Mouse (Mus musculus) kidney, postnatal 0 days (tissue): Measurements from ENCODE around the gene Gm7138. TPM values are rescaled to one million over a fixed set of nuclear protein-coding genes. Genes with fewer than 3 reads are reported as not detected.
"Not testable (repeated sequence)": the region's sequence is repeated elsewhere in the genome, so short reads cannot be mapped to it uniquely, and the experiment has no call there.

Source experiments
- ATAC-seq: fragments of 200-750 bp; cut with Nextera tagmentation; replicated peaks from 2 replicates; pipeline ENCODE4 v1.8.0; 2017; ENCODE audit warnings: low read depth, moderate number of reproducible peaks, moderate TSS enrichment, moderate library complexity; ENCODE audit not compliant: low FRiP score
- DNase-seq: peaks from one replicate; pipeline ENCODE4 v3.0.0-alpha.2; 2016; ENCODE audit warnings: low spot score
- H3K27ac ChIP-seq: fragments of 300-500 bp; sonication (generic); 2 replicates; pipeline ENCODE4 v1.5.1; 2014; ENCODE audit warnings: mild to moderate bottlenecking
- H3K27me3 ChIP-seq: fragments of 300-500 bp; sonication (generic); 2 replicates; pipeline ENCODE4 v1.6.1; 2014; ENCODE audit warnings: low read length, mixed read lengths; ENCODE audit not compliant: insufficient read depth
- H3K36me3 ChIP-seq: fragments of 300-500 bp; sonication (generic); 2 replicates; pipeline ENCODE4 v1.6.1; 2014; ENCODE audit warnings: low read length, mixed read lengths; ENCODE audit not compliant: insufficient read depth
- H3K4me1 ChIP-seq: fragments of 300-500 bp; sonication (generic); replicated peaks from 2 replicates; pipeline ENCODE4 v1.6.1; 2014; ENCODE audit warnings: antibody characterized with exemption, low read length, mixed read lengths; ENCODE audit not compliant: insufficient read depth
- H3K4me2 ChIP-seq: fragments of 300-500 bp; sonication (generic); 2 replicates; pipeline ENCODE4 v1.6.1; 2014; ENCODE audit warnings: mild to moderate bottlenecking, low read length, moderate library complexity, mixed read lengths
- H3K4me3 ChIP-seq: fragments of 300-500 bp; sonication (generic); replicated peaks from 2 replicates; pipeline ENCODE4 v1.5.1; 2014; ENCODE audit warnings: low read depth, low read length
- H3K9ac ChIP-seq: fragments of 300-500 bp; sonication (generic); 2 replicates; pipeline ENCODE4 v1.6.1; 2014; ENCODE audit warnings: low read depth, low read length
- H3K9me3 ChIP-seq: fragments of 300-500 bp; sonication (generic); replicated peaks from 2 replicates; pipeline ENCODE4 v1.6.1; 2016; ENCODE audit warnings: low read length, inconsistent platforms, mixed read lengths
- CTCF ChIP-seq: IDR thresholded peaks from 2 replicates; pipeline ENCODE4 v1.5.1; 2016; ENCODE audit warnings: antibody characterized with exemption, low read depth, mild to moderate bottlenecking, moderate library complexity
- WGBS: fragments of 180-500 bp; shearing (Covaris S2); extraction: QIAGEN DNeasy Blood & Tissue Kit; methylation state at CpG from one replicate; pipeline ENCODE4 v1.1.7; 2014; 5-methylcytosine and 5-hydroxymethylcytosine counted together
- polyA plus RNA-seq: library from polyadenylated mRNA; unstranded; fragments of >200 nt; fragmentation: Nextera tagmentation; extraction: Ambion mirVana; gene quantifications from 2 replicates; pipeline ENCODE4 v1.2.1, GENCODE M21; 2015

Gm7138 gene
- polyA plus RNA-seq = not detected in 2 replicates

DNA sequence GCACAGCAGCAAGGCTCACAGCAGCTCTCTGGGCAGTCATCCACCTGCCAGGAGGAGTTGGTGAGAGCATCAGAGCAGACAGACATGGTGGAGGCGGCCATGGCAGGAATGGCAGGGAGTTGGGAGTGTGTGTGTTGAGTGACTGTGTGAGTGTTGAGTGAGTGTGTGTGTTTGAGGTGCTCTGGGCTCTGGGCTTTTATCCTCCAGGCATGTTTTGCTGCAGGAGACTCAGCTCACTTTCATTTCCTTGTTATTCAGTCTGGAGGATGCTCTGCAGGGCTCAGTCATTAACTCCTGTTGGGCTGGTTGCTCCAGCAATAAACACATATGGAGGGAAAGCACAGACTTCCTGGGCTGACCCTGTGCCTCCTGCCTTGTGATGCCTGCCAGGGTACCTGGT, at the start of gene Gm7138:
TSS of gene Gm7138 (minus strand) at position 101 of the 400 bp plus-strand sequence.
- H3K9ac ChIP-seq, H3K4me2 ChIP-seq, H3K4me1 ChIP-seq, H3K27ac ChIP-seq, H3K9me3 ChIP-seq, ATAC-seq, H3K4me3 ChIP-seq, DNase-seq, H3K27me3 ChIP-seq, H3K36me3 ChIP-seq: not testable (repeated sequence)
- 75% methylated on average over 1 of the region's 1 CpGs for WGBS

DNA sequence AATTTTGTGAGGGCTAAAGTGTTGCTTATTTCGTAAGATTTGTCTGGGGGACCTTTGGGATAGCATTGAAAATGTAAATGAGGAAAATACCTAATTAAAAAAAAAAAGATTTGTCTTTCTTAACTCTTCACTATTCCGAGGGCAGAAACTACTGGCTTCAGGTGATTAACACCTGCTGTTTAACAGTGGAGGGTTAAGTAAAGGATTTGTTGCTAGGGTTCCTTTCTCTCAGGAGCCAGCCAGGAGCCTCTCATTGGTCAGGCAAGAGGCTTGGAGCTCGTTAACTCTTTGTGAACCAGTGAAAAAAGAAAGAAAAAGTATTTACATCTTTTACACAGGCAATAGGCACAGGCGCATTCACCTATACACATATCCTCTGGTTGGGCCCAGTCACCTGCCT, 42.5 kb upstream of the Gm7138 start:
- Histone ChIP-seq H3K4me3 (no peak overlapping the region), H3K9ac (no peak overlapping the region), H3K4me1 (no peaks in the 10 kb centered on the region), H3K9me3 (no peaks in the 10 kb centered on the region), H3K4me2 (no peak overlapping the region), H3K27me3 (no peaks in the 10 kb centered on the region), H3K27ac (no peak overlapping the region), H3K36me3 (no peaks in the 10 kb centered on the region)
- 42% methylated on average over 4 of the region's 4 CpGs for WGBS
- no peak for DNase-seq
- ATAC-seq = no peak
- no peak for TF ChIP-seq CTCF

DNA sequence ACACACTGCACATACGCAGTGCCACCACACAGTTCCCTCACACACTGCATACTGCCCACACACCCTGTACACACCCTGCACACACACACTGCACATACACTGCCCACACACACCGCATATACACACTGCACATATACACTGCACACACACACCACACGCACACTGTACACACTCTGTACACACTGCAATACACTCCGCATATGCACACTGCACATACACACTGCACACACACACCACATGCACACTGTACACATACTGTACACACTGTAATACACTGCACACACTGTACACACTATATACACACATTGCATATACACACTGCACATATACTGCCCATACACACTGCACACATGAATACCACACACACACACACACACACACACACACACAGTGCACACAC, 41.8 kb upstream of the Gm7138 start:
- TF ChIP-seq CTCF = no peak
- 94% methylated on average over 4 of the region's 4 CpGs for WGBS
- Histone ChIP-seq H3K36me3 (no peaks in the 10 kb centered on the region), H3K27ac (no peak overlapping the region), H3K4me1 (no peaks in the 10 kb centered on the region), H3K27me3 (no peaks in the 10 kb centered on the region), H3K4me3 (no peak overlapping the region), H3K4me2 (no peak overlapping the region), H3K9me3 (no peaks in the 10 kb centered on the region), H3K9ac (no peak overlapping the region)
- DNase-seq (no peak), ATAC-seq (no peak)

DNA sequence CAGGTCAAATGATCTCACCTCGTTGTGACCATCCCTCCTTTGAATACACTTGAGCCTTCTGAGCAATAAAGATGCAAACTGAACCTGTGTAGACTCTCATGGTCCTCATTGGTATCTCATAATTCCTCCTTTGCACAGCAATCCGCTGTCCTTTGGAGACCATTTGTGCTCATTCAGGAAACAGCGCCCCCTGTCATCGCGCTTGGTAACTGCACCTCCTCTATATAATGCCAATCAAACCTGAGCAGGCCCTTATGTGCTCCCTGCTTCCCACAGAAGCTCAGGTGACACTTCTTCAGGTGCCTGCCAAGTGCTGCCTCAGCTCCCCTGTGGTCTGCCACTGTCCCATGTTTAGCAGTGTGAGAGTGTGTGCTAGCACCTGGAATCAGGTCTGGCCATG, 38.8 kb upstream of the Gm7138 start:
- Histone ChIP-seq H3K4me2 (no peak overlapping the region), H3K27me3 (no peaks in the 10 kb centered on the region), H3K36me3 (no peaks in the 10 kb centered on the region), H3K4me1 (no peaks in the 10 kb centered on the region), H3K27ac (no peak overlapping the region), H3K4me3 (no peak overlapping the region), H3K9me3 (no peaks in the 10 kb centered on the region), H3K9ac (no peak overlapping the region)
- ATAC-seq (no peak), DNase-seq (no peak)
- 37% methylated on average over 5 of the region's 5 CpGs for WGBS
- TF ChIP-seq CTCF = peak; percentile 58; the same call in 1 of the 2 replicates

DNA sequence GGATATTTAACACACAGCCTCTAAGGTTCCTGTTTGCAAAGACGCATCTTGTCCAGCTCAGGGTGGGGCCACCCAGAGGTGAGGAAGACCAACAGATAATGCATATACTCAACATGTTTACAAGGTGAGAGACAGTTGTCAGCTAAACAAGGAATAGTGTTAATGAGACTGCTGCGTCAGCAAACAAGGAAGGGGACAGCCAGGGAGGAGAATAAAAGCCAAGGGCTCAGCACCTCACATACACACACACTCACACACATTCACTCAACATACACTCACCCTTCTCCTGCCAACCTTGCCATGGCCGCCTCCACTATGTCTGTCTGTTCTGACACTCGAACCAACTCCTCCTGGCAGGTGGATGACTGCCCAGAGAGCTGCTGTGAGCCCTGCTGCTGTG, 37.6 kb upstream of the Gm7138 start, which contains the start of gene Gm2696:
TSS of gene Gm2696 (plus strand) at position 301 of the 400 bp plus-strand sequence.
- Histone ChIP-seq H3K9ac (no peak within 1 kb of the TSS), H3K27ac (no peak within 1 kb of the TSS), H3K4me2 (no peak within 1 kb of the TSS), H3K36me3 (no peaks in the 10 kb centered on the region), H3K27me3 (no peaks in the 10 kb centered on the region), H3K4me3 (no peak within 1 kb of the TSS), H3K4me1 (no peaks in the 10 kb centered on the region), H3K9me3 (no peaks in the 10 kb centered on the region)
- TF ChIP-seq CTCF = no peak
- WGBS = 59% methylated on average over 4 of the region's 4 CpGs
- DNase-seq (no peak), ATAC-seq (no peak)

DNA sequence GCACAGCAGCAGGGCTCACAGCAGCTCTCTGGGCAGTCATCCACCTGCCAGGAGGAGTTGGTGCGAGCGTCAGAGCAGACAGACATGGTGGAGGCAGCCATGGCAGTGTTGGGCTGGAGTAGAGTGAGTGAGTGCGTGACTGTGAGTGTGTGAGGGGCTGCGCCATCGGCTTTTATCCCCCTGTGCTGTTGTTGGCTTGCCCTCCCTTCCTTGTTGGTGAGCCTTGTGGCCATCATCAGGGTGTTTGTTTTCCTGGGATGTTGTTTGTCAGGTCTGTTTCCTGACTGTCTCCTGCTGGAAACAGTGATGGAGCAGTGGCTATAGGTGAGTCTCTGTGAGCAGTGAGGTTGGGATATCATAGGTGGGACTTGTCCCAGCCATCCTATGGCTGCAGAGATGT, 35.0 kb upstream of the Gm7138 start, which contains the start of gene Gm9507:
TSS of gene Gm9507 (minus strand) at position 101 of the 400 bp plus-strand sequence.
- Histone ChIP-seq H3K9ac (no peak within 1 kb of the TSS), H3K4me3 (no peak within 1 kb of the TSS)
- ATAC-seq = no peak

DNA sequence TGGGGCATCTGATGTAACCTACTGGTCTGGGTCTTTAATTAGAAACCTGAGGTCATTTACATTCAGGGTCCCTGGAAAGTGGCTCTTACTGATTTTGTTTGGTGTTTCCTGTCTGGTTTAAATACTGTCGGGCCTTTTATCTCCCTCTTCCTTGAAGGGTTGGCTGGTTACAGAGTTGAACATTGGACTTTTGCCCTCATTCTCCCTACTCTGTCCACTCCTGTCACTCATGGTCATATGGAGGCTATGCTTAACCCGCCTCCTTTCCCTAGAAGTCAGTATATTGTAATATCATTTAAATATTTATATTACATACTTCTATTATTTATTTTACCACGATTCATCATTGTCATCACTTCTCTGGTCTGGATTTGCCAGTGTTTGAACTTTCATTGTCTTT, 27.4 kb upstream of the Gm7138 start:
- no peak for TF ChIP-seq CTCF
- 69% methylated on average over 3 of the region's 3 CpGs for WGBS
- H3K4me3 ChIP-seq = no peak overlapping the region
- no peaks in the 10 kb centered on the region for H3K27me3 ChIP-seq
- no peak overlapping the region for H3K27ac ChIP-seq
- H3K4me2 ChIP-seq = no peak overlapping the region
- H3K36me3 ChIP-seq = no peaks in the 10 kb centered on the region
- ATAC-seq = no peak
- DNase-seq = no peak
- no peak overlapping the region for H3K9ac ChIP-seq
- H3K9me3 ChIP-seq = no peaks in the 10 kb centered on the region
- H3K4me1 ChIP-seq = no peaks in the 10 kb centered on the region

More for the DNA sequence above, 35.0 kb upstream of the Gm7138 start, which contains the start of gene Gm9507:
- no peaks in the 10 kb centered on the region for H3K9me3 ChIP-seq
- no peaks in the 10 kb centered on the region for H3K27me3 ChIP-seq
- no peak within 1 kb of the TSS for H3K4me2 ChIP-seq
- WGBS = 67% methylated on average over 5 of the region's 5 CpGs
- DNase-seq = no peak
- H3K36me3 ChIP-seq = no peaks in the 10 kb centered on the region
- H3K4me1 ChIP-seq = no peaks in the 10 kb centered on the region
- TF ChIP-seq CTCF = no peak
- H3K27ac ChIP-seq = no peak within 1 kb of the TSS
